Mouse (Mus musculus): Measurements from ENCODE around the gene Sf3a1.
"Not testable (repeated sequence)": the region's sequence is repeated elsewhere in the genome, so short reads cannot be mapped to it uniquely, and the experiment has no call there.

The Sf3a1 gene
- long read RNA-seq, experiment 1, full-length matches to known transcripts: 20 of 24 reads
- long read RNA-seq, experiment 1, partial matches to known transcripts: 3 of 24 reads
- long read RNA-seq, experiment 1, other reads (novel, unspliced or antisense): 1 of 24 reads
- long read RNA-seq, experiment 2, full-length matches to known transcripts: 15 of 21 reads
- long read RNA-seq, experiment 2, partial matches to known transcripts: 5 of 21 reads
- long read RNA-seq, experiment 2, other reads (novel, unspliced or antisense): 1 of 21 reads

GRCm38 (mm10) chr11:4159808-4160708, at the start of gene Sf3a1, which contains the start of gene Ccdc157:
TSS of gene Sf3a1 (plus strand) at chr11:4160350.
TSS of gene Ccdc157 (minus strand) at chr11:4160293.
- intact Hi-C loops (cut with DNase I): loop anchor here (10.0 kb wide), 1 partner anchor 55 kb away; the partner anchor contains the start of gene Castor1

GRCm38 (mm10) chr11:4112033-4112432, 48.1 kb upstream of the Sf3a1 start:
- intact Hi-C loops (cut with DNase I): no loop called here

GRCm38 (mm10) chr11:4112861-4113260, 47.3 kb upstream of the Sf3a1 start:
- intact Hi-C loops (cut with DNase I): no loop called here

DNA sequence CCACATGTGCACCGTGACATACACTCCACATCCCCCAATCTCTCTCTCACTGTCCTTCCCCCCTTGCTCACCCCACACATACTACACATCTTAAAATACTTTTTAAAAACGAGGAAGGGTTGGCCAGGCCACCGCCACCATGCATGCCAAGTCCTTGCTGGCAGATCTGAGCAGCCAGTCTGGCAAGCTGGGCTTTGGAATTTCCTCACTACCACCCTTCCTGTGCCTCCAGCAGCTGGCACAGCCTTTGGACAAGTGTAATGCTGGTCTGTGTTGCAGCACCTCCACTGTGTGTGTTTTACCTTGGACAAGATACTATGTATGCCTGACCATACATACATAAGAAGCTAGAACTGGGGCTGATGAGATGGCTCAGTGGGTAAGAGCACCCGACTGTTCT, 46.7 kb upstream of the Sf3a1 start:
- intact Hi-C loops (cut with DNase I): no loop called here

DNA sequence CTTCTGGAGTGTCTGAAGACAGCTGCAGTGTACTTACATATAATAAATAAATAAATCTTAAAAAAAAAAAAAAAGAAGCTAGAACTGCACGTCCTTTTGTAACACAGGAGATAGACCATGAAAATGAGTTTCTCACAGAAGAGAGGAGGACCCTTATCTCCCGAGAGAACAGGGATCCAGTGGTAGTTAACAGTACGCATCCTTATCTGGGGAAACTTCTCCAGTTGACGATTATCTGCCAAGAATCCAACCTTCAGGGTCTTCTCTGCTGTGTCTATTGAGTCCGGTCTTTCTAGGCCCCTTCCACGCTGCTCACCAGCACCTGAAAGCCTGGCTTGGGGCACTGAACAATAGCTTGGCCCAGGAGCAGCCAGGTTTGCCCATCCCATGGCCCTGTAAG, 46.2 kb upstream of the Sf3a1 start:
- intact Hi-C loops (cut with DNase I): no loop called here

DNA sequence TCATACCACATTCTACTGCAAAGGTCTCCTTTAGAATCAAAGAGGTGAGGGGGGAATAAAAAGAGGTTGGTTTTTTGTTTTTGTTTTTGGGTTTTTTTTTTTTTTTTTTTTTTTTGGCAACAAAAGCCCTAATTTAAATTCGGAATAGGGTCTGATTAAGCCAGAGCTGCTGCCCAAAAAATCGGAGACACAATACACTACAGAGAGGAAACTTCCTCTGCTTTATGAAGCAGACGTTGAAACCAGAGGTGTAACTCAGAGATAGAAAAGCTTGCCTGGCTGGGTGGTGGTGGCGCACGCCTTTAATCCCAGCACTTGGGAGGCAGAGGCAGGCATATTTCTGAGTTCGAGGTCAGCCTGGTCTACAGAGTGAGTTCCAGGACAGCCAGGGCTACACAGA, 45.6 kb upstream of the Sf3a1 start:
- intact Hi-C loops (cut with DNase I): not testable (repeated sequence)

- intact Hi-C loops (cut with DNase I): no loop called here
Measured at GRCm38 (mm10) chr11:4115407-4115806, 44.7 kb upstream of the Sf3a1 start.

DNA sequence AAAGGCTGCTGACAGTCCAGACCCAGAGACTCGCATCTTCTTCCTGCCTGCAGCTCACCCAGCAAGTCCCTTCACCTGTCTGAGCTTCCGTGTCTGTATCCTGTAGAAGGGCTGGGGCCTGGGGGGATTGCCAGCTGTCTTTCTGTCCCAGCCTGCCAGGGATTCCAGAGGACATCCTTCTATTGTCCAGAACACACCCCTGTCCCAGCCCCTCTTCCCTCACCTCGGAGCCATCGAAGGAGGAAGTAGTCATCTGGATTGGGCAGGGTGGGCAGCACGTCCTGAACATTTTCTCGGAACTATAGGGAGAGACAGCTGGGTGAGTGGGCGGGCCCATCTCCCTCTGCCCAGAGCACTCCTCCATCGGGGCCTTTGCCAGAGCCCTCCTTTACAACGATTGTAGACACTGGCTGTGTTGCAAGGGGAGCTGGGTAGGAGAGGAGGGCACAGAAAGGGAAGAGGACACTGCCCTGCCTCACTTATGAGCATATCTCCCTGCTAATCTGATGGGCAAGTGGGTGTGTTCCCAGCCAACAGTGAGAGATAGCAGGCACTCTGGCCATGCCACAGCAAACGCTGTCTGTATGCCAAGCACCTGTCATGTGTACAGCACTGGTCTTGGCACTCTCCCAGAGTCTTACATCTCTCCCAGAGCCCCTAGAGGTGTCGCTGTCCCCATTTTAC, 43.5 kb upstream of the Sf3a1 start:
- intact Hi-C loops (cut with DNase I): no loop called here

GRCm38 (mm10) chr11:4117372-4118071, 42.6 kb upstream of the Sf3a1 start:
- intact Hi-C loops (cut with DNase I): no loop called here

GRCm38 (mm10) chr11:4118081-4118921, 41.8 kb upstream of the Sf3a1 start:
- intact Hi-C loops (cut with DNase I): no loop called here

GRCm38 (mm10) chr11:4119635-4120034, 40.5 kb upstream of the Sf3a1 start:
- intact Hi-C loops (cut with DNase I): no loop called here

- intact Hi-C loops (cut with DNase I): no loop called here
Measured at GRCm38 (mm10) chr11:4121691-4122090, 38.5 kb upstream of the Sf3a1 start.

GRCm38 (mm10) chr11:4122226-4122625, 37.9 kb upstream of the Sf3a1 start:
- intact Hi-C loops (cut with DNase I): no loop called here

- intact Hi-C loops (cut with DNase I): no loop called here
Measured at GRCm38 (mm10) chr11:4122742-4123579, 37.2 kb upstream of the Sf3a1 start, which contains the start of gene Sec14l2. TSS of gene Sec14l2 (minus strand) at chr11:4123415.

- intact Hi-C loops (cut with DNase I): no loop called here
Measured at GRCm38 (mm10) chr11:4123922-4124321, 36.2 kb upstream of the Sf3a1 start.

DNA sequence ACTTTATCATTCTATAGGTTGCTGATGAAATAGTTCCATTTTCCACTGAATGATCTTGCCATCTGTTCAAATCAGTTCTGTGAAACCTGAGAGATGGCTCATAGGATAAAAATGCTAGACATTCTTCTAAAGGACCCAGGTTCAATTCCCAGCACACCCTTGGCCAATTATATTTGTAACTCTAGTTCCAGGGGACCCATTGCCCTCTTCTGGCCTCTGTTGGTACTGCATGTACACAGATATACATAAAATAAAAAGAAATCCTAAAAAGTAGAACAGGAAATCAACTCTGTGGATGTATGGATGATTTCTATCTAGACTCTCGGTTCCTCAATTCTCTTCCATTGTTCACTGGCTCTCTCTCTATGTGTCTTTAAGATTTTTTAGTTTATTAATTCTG, 33.1 kb upstream of the Sf3a1 start:
- intact Hi-C loops (cut with DNase I): no loop called here

GRCm38 (mm10) chr11:4128461-4128860, 31.7 kb upstream of the Sf3a1 start:
- intact Hi-C loops (cut with DNase I): not testable (repeated sequence)

DNA sequence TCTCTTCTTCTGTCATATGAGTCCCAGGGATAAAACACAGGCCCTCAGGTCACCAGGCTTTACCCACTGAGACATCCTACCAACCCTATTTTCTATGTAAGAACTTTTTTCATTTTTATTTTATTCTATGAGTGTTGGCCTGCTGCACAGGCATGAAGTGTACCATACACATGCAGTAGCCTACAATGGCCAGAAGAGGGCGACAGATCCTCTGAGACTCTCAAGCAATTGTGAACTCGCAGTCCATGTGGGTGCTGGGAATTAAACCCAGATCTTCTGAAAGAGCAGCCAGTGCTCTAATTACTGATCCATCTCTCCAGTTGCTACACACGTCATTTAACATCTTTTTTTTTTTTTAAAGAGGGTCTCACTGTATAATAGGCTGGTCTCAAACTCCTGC, 26.7 kb upstream of the Sf3a1 start:
- intact Hi-C loops (cut with DNase I): no loop called here

DNA sequence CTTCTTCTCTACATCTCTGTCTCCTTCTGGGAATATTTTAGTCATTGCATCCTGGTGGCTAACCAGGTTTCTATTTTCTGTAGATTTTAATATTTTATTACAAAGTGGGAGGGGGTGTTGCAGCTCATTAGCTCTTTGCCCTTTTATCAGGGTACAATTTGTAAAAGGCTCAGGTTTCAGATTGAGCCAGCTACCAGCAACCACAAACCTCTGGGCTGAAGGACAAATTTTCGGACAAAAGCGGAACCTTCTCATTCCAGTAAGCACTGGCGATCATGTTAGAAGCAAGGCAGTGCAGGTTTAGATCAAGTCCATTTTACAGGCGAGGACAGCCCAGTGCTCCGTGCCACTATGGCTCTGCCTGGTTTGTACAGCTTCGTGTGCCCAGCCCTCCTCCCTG, 25.8 kb upstream of the Sf3a1 start:
- intact Hi-C loops (cut with DNase I): loop anchor here (2.0 kb wide), 1 partner anchor 86 kb away; no protein-coding TSS in a partner anchor
